Mouse (Mus musculus) G1E (cell line): Measurements from ENCODE around the gene Klhl41.

Source experiments
- CTCF ChIP-seq: IDR thresholded peaks from 2 replicates; pipeline ENCODE4 v1.5.1; 2012; ENCODE audit warnings: low read depth, low read length, inconsistent platforms, mixed read lengths
- GATA1 ChIP-seq: IDR thresholded peaks from 2 replicates; pipeline ENCODE4 v1.6.1; 2012; ENCODE audit warnings: borderline replicate concordance, low read length, inconsistent platforms, mixed read lengths
- POLR2AphosphoS5 ChIP-seq: IDR thresholded peaks from 2 replicates; pipeline ENCODE4 v1.6.1; 2012; ENCODE audit warnings: low read depth, low read length, inconsistent platforms; ENCODE audit not compliant: insufficient replicate concordance
- TAL1 ChIP-seq: conservative IDR thresholded peaks from 2 replicates; pipeline ENCODE4 v1.6.1; 2012; ENCODE audit warnings: low read depth, low read length, inconsistent platforms, mixed read lengths

- TF ChIP-seq CTCF (no peak), GATA1 (no peak), POLR2AphosphoS5 (no peak), TAL1 (no peak)
These were observed 23.6 kb downstream of the Klhl41 start for GRCm38 (mm10) chr2:69693501-69693900.
